Mouse (Mus musculus) heart, embryonic 14.5 days (tissue): ENCODE measurements around the gene Polg. TPM values are rescaled to one million over a fixed set of nuclear protein-coding genes. Genes with fewer than 3 reads are reported as not detected.

Experiments
- ATAC-seq: fragments of 200-750 bp; cut with Nextera tagmentation; 2 replicates; pipeline ENCODE4 v1.8.0; 2017; ENCODE audit warnings: low read depth, moderate TSS enrichment; ENCODE audit not compliant: insufficient number of reproducible peaks, insufficient read depth, low FRiP score
- H3K27ac ChIP-seq, 2 experiments: fragments of 200-500 bp in 1 of 2; fragments of 300-500 bp in 1 of 2; sonication (generic) in 1 of 2; replicated peaks in 1 of 2; 2 replicates each; pipeline ENCODE4 v1.5.1; 2012 to 2014; ENCODE audit warnings: low read depth in 2 of 2, low read length in 2 of 2, control low read depth in 1 of 2, mild to moderate bottlenecking in 1 of 2, mixed read lengths in 1 of 2; ENCODE audit not compliant: control insufficient read depth in 1 of 2, insufficient read depth in 1 of 2
- H3K27me3 ChIP-seq: fragments of 300-500 bp; sonication (generic); 2 replicates; pipeline ENCODE4 v1.6.1; 2014; ENCODE audit warnings: mild to moderate bottlenecking, low read length, control low read depth; ENCODE audit not compliant: control insufficient read depth, insufficient read depth
- H3K36me3 ChIP-seq: fragments of 300-500 bp; sonication (generic); 2 replicates; pipeline ENCODE4 v1.6.1; 2014; ENCODE audit warnings: mild to moderate bottlenecking, control low read depth, low read length, mixed read lengths; ENCODE audit not compliant: control insufficient read depth, insufficient read depth
- H3K4me1 ChIP-seq, 2 experiments: fragments of 200-500 bp in 1 of 2; fragments of 300-500 bp in 1 of 2; sonication (generic) in 1 of 2; 2 replicates each; pipeline ENCODE4 v1.6.1; 2012 to 2014; ENCODE audit warnings: low read length in 2 of 2, control low read depth in 1 of 2, mixed read lengths in 1 of 2; ENCODE audit not compliant: control insufficient read depth in 2 of 2, insufficient read depth in 2 of 2
- H3K4me2 ChIP-seq: fragments of 300-500 bp; sonication (generic); 2 replicates; pipeline ENCODE4 v1.6.1; 2014; ENCODE audit warnings: mild to moderate bottlenecking, low read length
- H3K4me3 ChIP-seq, 2 experiments: fragments of 200-500 bp in 1 of 2; fragments of 300-500 bp in 1 of 2; sonication (generic) in 1 of 2; 2 replicates each; pipeline ENCODE4 v1.5.1; 2012 to 2014; ENCODE audit warnings: low read length in 2 of 2, mild to moderate bottlenecking in 2 of 2, control low read depth in 1 of 2, low read depth in 1 of 2, moderate library complexity in 1 of 2; ENCODE audit not compliant: control insufficient read depth in 1 of 2, insufficient read depth in 1 of 2
- H3K9ac ChIP-seq: fragments of 300-500 bp; sonication (generic); 2 replicates; pipeline ENCODE4 v1.6.1; 2014; ENCODE audit warnings: mild to moderate bottlenecking, low read length
- H3K9me3 ChIP-seq: fragments of 300-500 bp; sonication (generic); 2 replicates; pipeline ENCODE4 v1.6.1; 2016; ENCODE audit warnings: low read length, control low read depth; ENCODE audit not compliant: control insufficient read depth
- WGBS: fragments of 180-500 bp; shearing (Covaris S2); extraction: QIAGEN DNeasy Blood & Tissue Kit; methylation state at CpG from one replicate; pipeline ENCODE4 v1.1.7; 2014; 5-methylcytosine and 5-hydroxymethylcytosine counted together
- polyA plus RNA-seq: library from polyadenylated mRNA; unstranded; fragments of >200 nt; fragmentation: Nextera tagmentation; extraction: Ambion mirVana; gene quantifications from 2 replicates; pipeline ENCODE4 v1.2.1, GENCODE M21; 2014

Polg gene
- polyA plus RNA-seq, 1 experiment from 2014 or later: 31.0 TPM

- Histone ChIP-seq H3K36me3 (no peaks in the 10 kb centered on the region), H3K4me2 (peak overlapping the region; percentile 52), H3K27me3 (peaks cover 84% of the 10 kb centered on the region), H3K9me3 (no peaks in the 10 kb centered on the region), H3K4me3 (peak overlapping the region; percentile 26 to 27; a peak in 3 of 4 replicates), H3K27ac (no peak overlapping the region), H3K4me1 (peaks cover 0 to 3% of the 10 kb centered on the region in 2 experiments; a peak in 1 of 4 replicates), H3K9ac (no peak overlapping the region)
- ATAC-seq: 0 out of 2 replicates have a peak, but pooled peaks have one; percentile 9
- 3% methylated on average over 38 of the region's 38 CpGs for WGBS
Observed at GRCm38 (mm10) chr7:79495988-79496815, 30.0 kb upstream of the Polg start.

- Histone ChIP-seq H3K4me2 (no peak overlapping the region), H3K4me1 (0 out of 4 replicates have a peak, but pooled peaks cover 0 to 3% of the 10 kb centered on the region in 2 experiments), H3K27ac (no peak overlapping the region), H3K4me3 (no peak overlapping the region), H3K9ac (no peak overlapping the region), H3K9me3 (no peaks in the 10 kb centered on the region), H3K36me3 (no peaks in the 10 kb centered on the region), H3K27me3 (peaks cover 61% of the 10 kb centered on the region)
- 9% methylated on average over 8 of the region's 8 CpGs for WGBS
- ATAC-seq: no peak
Observed at GRCm38 (mm10) chr7:79493915-79494314, 27.8 kb upstream of the Polg start.

- H3K4me1 ChIP-seq: no peaks in the 10 kb centered on the region
- H3K27me3 ChIP-seq: 0 out of 2 replicates have a peak, but pooled peaks cover 14% of the 10 kb centered on the region
- ATAC-seq: no peak
- 33% methylated on average over 10 of the region's 10 CpGs for WGBS
- H3K27ac ChIP-seq: no peak overlapping the region
- no peak overlapping the region for H3K4me2 ChIP-seq
- H3K9me3 ChIP-seq: no peaks in the 10 kb centered on the region
- no peak overlapping the region for H3K4me3 ChIP-seq
- no peaks in the 10 kb centered on the region for H3K36me3 ChIP-seq
- no peak overlapping the region for H3K9ac ChIP-seq
Observed at GRCm38 (mm10) chr7:79486528-79486927, 20.4 kb upstream of the Polg start.

GRCm38 (mm10) chr7:79474831-79475399 lies 8.8 kb upstream of the Polg start:
- no peaks in the 10 kb centered on the region for H3K36me3 ChIP-seq
- no peak for ATAC-seq
- WGBS: 77% methylated on average over 5 of the region's 5 CpGs
- H3K4me1 ChIP-seq: no peaks in the 10 kb centered on the region
- no peak overlapping the region for H3K9ac ChIP-seq
- no peak overlapping the region for H3K4me3 ChIP-seq
- H3K4me2 ChIP-seq: no peak overlapping the region
- no peaks in the 10 kb centered on the region for H3K27me3 ChIP-seq
- H3K9me3 ChIP-seq: no peaks in the 10 kb centered on the region
- H3K27ac ChIP-seq: no peak overlapping the region

- H3K27ac ChIP-seq: no peak overlapping the region
- no peak overlapping the region for H3K9ac ChIP-seq
- 77% methylated on average over 9 of the region's 9 CpGs for WGBS
- H3K4me1 ChIP-seq: 0 out of 4 replicates have a peak, but pooled peaks cover 0 to 3% of the 10 kb centered on the region in 2 experiments
- no peak overlapping the region for H3K4me3 ChIP-seq
- H3K36me3 ChIP-seq: no peaks in the 10 kb centered on the region
- H3K27me3 ChIP-seq: no peaks in the 10 kb centered on the region
- no peak overlapping the region for H3K4me2 ChIP-seq
- H3K9me3 ChIP-seq: no peaks in the 10 kb centered on the region
- no peak for ATAC-seq
Observed at GRCm38 (mm10) chr7:79473496-79474194, 7.5 kb upstream of the Polg start.

- Histone ChIP-seq H3K4me1 (0 out of 4 replicates have a peak, but pooled peaks cover 0 to 3% of the 10 kb centered on the region in 2 experiments), H3K4me2 (no peak overlapping the region), H3K9me3 (no peaks in the 10 kb centered on the region), H3K4me3 (no peak overlapping the region), H3K9ac (no peak overlapping the region), H3K27me3 (no peaks in the 10 kb centered on the region), H3K27ac (no peak overlapping the region), H3K36me3 (no peaks in the 10 kb centered on the region)
- ATAC-seq: no peak
- WGBS: 63% methylated on average over 2 of the region's 2 CpGs
Observed at GRCm38 (mm10) chr7:79472792-79473191, 6.6 kb upstream of the Polg start.

- Histone ChIP-seq H3K27ac (no peak overlapping the region), H3K4me3 (no peak overlapping the region), H3K9me3 (no peaks in the 10 kb centered on the region), H3K9ac (no peak overlapping the region), H3K4me1 (0 out of 4 replicates have a peak, but pooled peaks cover 3% of the 10 kb centered on the region in 2 experiments), H3K27me3 (no peaks in the 10 kb centered on the region), H3K36me3 (no peaks in the 10 kb centered on the region), H3K4me2 (no peak overlapping the region)
- 61% methylated on average over 7 of the region's 7 CpGs for WGBS
- no peak for ATAC-seq
Observed at GRCm38 (mm10) chr7:79471436-79471835, 5.3 kb upstream of the Polg start.
